Mouse (Mus musculus): ENCODE results near the gene Stxbp6.

Stxbp6 gene

GRCm38 (mm10) chr12:44932954-44933353, 141.6 kb downstream of the Stxbp6 start:
- H3K36me3 ChIP-seq (ENCODE audit: control insufficient read depth, insufficient read depth, low read length, poor library complexity, severe bottlenecking) = no peaks in the 10 kb centered on the region
- H3K27me3 ChIP-seq (ENCODE audit: control insufficient read depth, insufficient read depth, low read length, poor library complexity, severe bottlenecking) = no peaks in the 10 kb centered on the region
- peak; percentile 35 for DNase-seq (ENCODE audit: low read depth, low spot score)

DNA sequence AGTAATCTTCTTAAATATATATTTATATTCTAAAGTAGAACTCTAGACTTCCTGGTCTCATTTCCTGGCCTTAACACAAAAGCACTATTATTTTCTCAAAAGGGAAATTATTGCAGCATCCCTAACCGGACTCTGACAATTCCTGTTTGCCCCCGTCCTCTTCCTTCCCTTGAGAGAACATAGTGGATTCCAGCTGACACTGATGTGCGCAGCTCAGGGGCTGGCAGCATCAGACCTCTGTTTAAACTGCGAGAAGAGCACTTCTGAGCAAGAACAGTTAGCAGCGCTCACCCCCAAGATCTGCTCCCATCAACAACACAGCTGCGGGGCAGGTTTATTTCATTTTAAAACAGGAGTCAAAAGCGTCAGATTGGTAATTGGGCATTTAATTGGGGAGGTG, 142.8 kb downstream of the Stxbp6 start:
- Histone ChIP-seq H3K27me3 (ENCODE audit: control insufficient read depth, insufficient read depth, low read length, poor library complexity, severe bottlenecking) (no peaks in the 10 kb centered on the region), H3K36me3 (ENCODE audit: control insufficient read depth, insufficient read depth, low read length, poor library complexity, severe bottlenecking) (no peaks in the 10 kb centered on the region)
- no peak for DNase-seq (ENCODE audit: low read depth, low spot score)

GRCm38 (mm10) chr12:44928456-44928855, 146.1 kb downstream of the Stxbp6 start:
- Histone ChIP-seq H3K27me3 (ENCODE audit: control insufficient read depth, insufficient read depth, low read length, poor library complexity, severe bottlenecking) (no peaks in the 10 kb centered on the region), H3K36me3 (ENCODE audit: control insufficient read depth, insufficient read depth, low read length, poor library complexity, severe bottlenecking) (no peaks in the 10 kb centered on the region)
- no peak for DNase-seq (ENCODE audit: low read depth, low spot score)

GRCm38 (mm10) chr12:44925901-44926300, 148.6 kb downstream of the Stxbp6 start:
- no peak for DNase-seq (ENCODE audit: low read depth, low spot score)
- Histone ChIP-seq H3K36me3 (ENCODE audit: control insufficient read depth, insufficient read depth, low read length, poor library complexity, severe bottlenecking) (no peaks in the 10 kb centered on the region), H3K27me3 (ENCODE audit: control insufficient read depth, insufficient read depth, low read length, poor library complexity, severe bottlenecking) (no peaks in the 10 kb centered on the region)

DNA sequence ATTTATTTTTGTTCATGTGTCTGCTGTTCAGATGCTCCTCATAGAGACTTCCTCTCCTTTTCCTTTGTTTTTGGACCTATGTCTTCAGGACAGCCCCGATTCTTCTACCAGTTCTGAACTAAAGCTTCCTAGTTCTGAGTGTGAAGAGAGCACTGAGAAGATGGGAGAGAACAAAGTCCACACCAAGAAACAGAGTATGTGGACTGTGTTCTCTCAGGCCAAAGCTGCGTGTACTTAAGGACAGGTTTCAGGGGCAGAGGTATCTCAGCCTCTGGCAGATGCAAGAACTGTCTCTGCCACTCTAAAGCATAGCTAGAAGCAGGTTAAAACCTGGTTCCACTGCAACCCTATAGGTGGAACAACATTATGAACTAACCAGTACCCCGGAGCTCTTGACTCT, 151.2 kb downstream of the Stxbp6 start:
- no peaks in the 10 kb centered on the region for H3K36me3 ChIP-seq (ENCODE audit: control insufficient read depth, insufficient read depth, low read length, poor library complexity, severe bottlenecking)
- H3K27me3 ChIP-seq (ENCODE audit: control insufficient read depth, insufficient read depth, low read length, poor library complexity, severe bottlenecking) = no peaks in the 10 kb centered on the region
- no peak for DNase-seq (ENCODE audit: low read depth, low spot score)

DNA sequence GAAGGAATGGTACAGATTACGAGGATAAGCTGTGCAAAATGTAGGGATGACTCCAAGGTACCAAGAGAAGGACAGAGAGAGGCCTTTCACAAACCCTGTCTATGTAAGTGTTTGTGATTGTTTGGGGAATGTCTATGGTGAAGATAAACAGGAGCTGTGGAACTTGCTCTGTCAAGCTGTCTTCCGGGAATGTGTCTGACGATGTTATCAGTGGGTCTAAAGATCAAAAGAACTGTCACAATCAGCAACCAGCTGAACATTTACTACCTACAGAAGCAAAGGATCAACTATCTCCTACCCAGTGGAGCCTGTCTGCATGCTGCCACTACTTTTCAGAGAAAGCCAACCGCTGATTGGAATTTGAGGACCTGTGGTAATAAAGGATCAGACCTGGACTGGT, 152.3 kb downstream of the Stxbp6 start:
- Histone ChIP-seq H3K36me3 (ENCODE audit: control insufficient read depth, insufficient read depth, low read length, poor library complexity, severe bottlenecking) (no peaks in the 10 kb centered on the region), H3K27me3 (ENCODE audit: control insufficient read depth, insufficient read depth, low read length, poor library complexity, severe bottlenecking) (no peaks in the 10 kb centered on the region)
- no peak for DNase-seq (ENCODE audit: low read depth, low spot score)

GRCm38 (mm10) chr12:44919613-44920012, 154.9 kb downstream of the Stxbp6 start:
- Histone ChIP-seq H3K27me3 (ENCODE audit: control insufficient read depth, insufficient read depth, low read length, poor library complexity, severe bottlenecking) (no peaks in the 10 kb centered on the region), H3K36me3 (ENCODE audit: control insufficient read depth, insufficient read depth, low read length, poor library complexity, severe bottlenecking) (no peaks in the 10 kb centered on the region)
- no peak for DNase-seq (ENCODE audit: low read depth, low spot score)

DNA sequence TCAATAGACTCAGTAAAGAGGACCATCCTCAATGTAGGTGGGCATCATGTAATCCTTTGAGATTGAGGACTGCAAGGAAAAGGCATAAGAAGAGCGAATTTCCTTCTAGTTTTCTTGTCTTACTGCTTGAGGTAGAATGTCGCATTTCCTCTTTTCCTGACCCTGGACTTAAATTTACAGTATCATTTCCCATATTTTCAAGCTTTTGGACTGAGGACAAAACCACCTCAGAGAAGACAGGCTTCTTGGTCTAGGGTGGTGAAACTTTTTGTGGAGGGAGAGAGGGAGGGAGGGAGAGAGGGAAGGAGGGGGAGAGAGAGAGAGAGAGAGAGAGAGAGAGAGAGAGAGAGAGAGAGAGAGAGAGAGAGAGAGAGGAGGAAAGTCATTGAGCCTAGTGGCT, 155.6 kb downstream of the Stxbp6 start:
- DNase-seq (ENCODE audit: low read depth, low spot score) = no peak
- Histone ChIP-seq H3K36me3 (ENCODE audit: control insufficient read depth, insufficient read depth, low read length, poor library complexity, severe bottlenecking) (no peaks in the 10 kb centered on the region), H3K27me3 (ENCODE audit: control insufficient read depth, insufficient read depth, low read length, poor library complexity, severe bottlenecking) (no peaks in the 10 kb centered on the region)

DNA sequence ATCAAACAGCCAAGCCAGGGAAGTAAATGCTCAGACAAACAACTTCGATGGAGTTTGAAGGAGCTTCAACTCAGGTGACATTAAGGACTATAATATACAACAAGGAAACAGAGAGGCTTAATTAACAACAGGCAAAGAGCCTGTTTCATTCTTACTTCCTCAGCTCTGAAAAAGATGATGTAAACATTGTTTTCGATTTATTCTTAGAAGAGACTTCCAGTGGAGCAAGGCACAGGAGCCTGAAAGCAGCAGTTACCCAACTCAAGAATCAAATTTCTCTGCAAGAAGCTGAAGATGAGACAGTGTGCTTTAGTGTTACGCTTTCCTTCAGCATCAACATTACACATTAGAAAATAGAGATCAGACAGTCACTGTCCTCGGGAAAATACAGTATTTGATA, 160.7 kb downstream of the Stxbp6 start:
- Histone ChIP-seq H3K36me3 (ENCODE audit: control insufficient read depth, insufficient read depth, low read length, poor library complexity, severe bottlenecking) (no peaks in the 10 kb centered on the region), H3K27me3 (ENCODE audit: control insufficient read depth, insufficient read depth, low read length, poor library complexity, severe bottlenecking) (no peaks in the 10 kb centered on the region)
- no peak for DNase-seq (ENCODE audit: low read depth, low spot score)

GRCm38 (mm10) chr12:44908028-44908702, 166.3 kb downstream of the Stxbp6 start:
- DNase-seq (ENCODE audit: low read depth, low spot score) = no peak
- H3K36me3 ChIP-seq (ENCODE audit: control insufficient read depth, insufficient read depth, low read length, poor library complexity, severe bottlenecking) = no peaks in the 10 kb centered on the region

GRCm38 (mm10) chr12:44906001-44906400, 168.5 kb downstream of the Stxbp6 start:
- H3K36me3 ChIP-seq (ENCODE audit: control insufficient read depth, insufficient read depth, low read length, poor library complexity, severe bottlenecking) = no peaks in the 10 kb centered on the region
- no peak for DNase-seq (ENCODE audit: low read depth, low spot score)

More at GRCm38 (mm10) chr12:44908028-44908702, 166.3 kb downstream of the Stxbp6 start:
- H3K27me3 ChIP-seq (ENCODE audit: control insufficient read depth, insufficient read depth, low read length, poor library complexity, severe bottlenecking) = no peaks in the 10 kb centered on the region

DNA sequence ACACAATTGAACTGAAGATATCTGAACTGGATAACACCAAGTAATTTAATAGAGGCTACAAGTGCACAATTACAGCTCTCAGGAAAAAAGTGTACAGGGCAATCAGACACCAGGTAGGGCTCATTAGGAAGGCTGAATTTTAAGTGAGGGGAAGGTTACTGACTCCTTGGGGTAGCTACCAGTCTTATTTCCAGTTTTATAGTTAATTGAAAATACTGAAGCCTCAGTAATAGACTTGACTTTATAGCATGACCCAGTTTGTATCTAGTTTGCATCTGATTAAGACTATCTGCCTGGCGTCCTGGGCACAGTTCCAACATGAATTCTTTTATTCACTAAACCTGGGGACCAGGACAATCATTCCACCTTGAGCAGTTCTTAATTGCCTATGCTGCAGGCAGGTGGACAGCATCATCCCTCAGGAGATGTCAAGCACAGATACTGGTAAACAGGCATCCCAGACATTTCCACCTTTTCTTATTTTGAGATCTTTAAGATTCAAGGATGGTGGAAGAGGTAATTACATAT, 171.2 kb downstream of the Stxbp6 start:
- no peak for DNase-seq (ENCODE audit: low read depth, low spot score)
- H3K27me3 ChIP-seq (ENCODE audit: control insufficient read depth, insufficient read depth, low read length, poor library complexity, severe bottlenecking) = no peaks in the 10 kb centered on the region
- no peaks in the 10 kb centered on the region for H3K36me3 ChIP-seq (ENCODE audit: control insufficient read depth, insufficient read depth, low read length, poor library complexity, severe bottlenecking)

More at GRCm38 (mm10) chr12:44906001-44906400, 168.5 kb downstream of the Stxbp6 start:
- no peaks in the 10 kb centered on the region for H3K27me3 ChIP-seq (ENCODE audit: control insufficient read depth, insufficient read depth, low read length, poor library complexity, severe bottlenecking)

- no peak for DNase-seq (ENCODE audit: low read depth, low spot score)
- no peaks in the 10 kb centered on the region for H3K36me3 ChIP-seq (ENCODE audit: control insufficient read depth, insufficient read depth, low read length, poor library complexity, severe bottlenecking)
- H3K27me3 ChIP-seq (ENCODE audit: control insufficient read depth, insufficient read depth, low read length, poor library complexity, severe bottlenecking) = no peaks in the 10 kb centered on the region
Measured at GRCm38 (mm10) chr12:44899173-44899870, 175.2 kb downstream of the Stxbp6 start.

- no peak for DNase-seq (ENCODE audit: low read depth, low spot score)
- Histone ChIP-seq H3K36me3 (ENCODE audit: control insufficient read depth, insufficient read depth, low read length, poor library complexity, severe bottlenecking) (no peaks in the 10 kb centered on the region), H3K27me3 (ENCODE audit: control insufficient read depth, insufficient read depth, low read length, poor library complexity, severe bottlenecking) (no peaks in the 10 kb centered on the region)
Measured at GRCm38 (mm10) chr12:44896460-44896859, 178.0 kb downstream of the Stxbp6 start.

GRCm38 (mm10) chr12:44889677-44890393, 184.7 kb downstream of the Stxbp6 start:
- no peak for DNase-seq (ENCODE audit: low read depth, low spot score)
- no peaks in the 10 kb centered on the region for H3K36me3 ChIP-seq (ENCODE audit: control insufficient read depth, insufficient read depth, low read length, poor library complexity, severe bottlenecking)
- H3K27me3 ChIP-seq (ENCODE audit: control insufficient read depth, insufficient read depth, low read length, poor library complexity, severe bottlenecking) = no peaks in the 10 kb centered on the region
